Mouse (Mus musculus): Measurements from ENCODE around the gene Mfsd14a. TPM values are rescaled to one million over a fixed set of nuclear protein-coding genes. Genes with fewer than 3 reads are reported as not detected.

Gene Mfsd14a
- total and polyA plus RNA-seq, 3 experiments: 39.2 to 111 (median 45.9) TPM

GRCm38 (mm10) chr3:116640024-116640423 lies 22.5 kb downstream of the Mfsd14a start:
- DNase-seq (ENCODE audit: low read depth, low spot score): peak; percentile 70
- no peaks in the 10 kb centered on the region for H3K27me3 ChIP-seq (ENCODE audit: control insufficient read depth in 1 of 2, insufficient read depth in 2 of 2, low read length in 2 of 2)

GRCm38 (mm10) chr3:116638572-116638971 lies 23.9 kb downstream of the Mfsd14a start:
- H3K4me1 ChIP-seq (ENCODE audit: control insufficient read depth in 1 of 2, insufficient read depth in 2 of 2, low read length in 2 of 2): peaks cover 0 to 8% of the 10 kb centered on the region in 2 experiments; a peak in 3 of 4 replicates
- no peak overlapping the region for H3K9ac ChIP-seq (ENCODE audit: control insufficient read depth, low read depth, low read length, poor library complexity, severe bottlenecking)
- DNase-seq (ENCODE audit: low read depth, low spot score): no peak
- H3K27ac ChIP-seq (ENCODE audit: control insufficient read depth, low read depth, low read length): no peak overlapping the region
- TF ChIP-seq POLR2AphosphoS5 (IDR thresholded peaks at IDR 0.05; ENCODE audit: borderline replicate concordance, low read depth, low read length) (no peak), ZNF384 (IDR thresholded peaks at IDR 0.05; ENCODE audit: low read depth, low read length) (no peak), GABPA (IDR thresholded peaks at IDR 0.05; ENCODE audit: low read depth, low read length) (no peak), MYC (IDR thresholded peaks at IDR 0.05; ENCODE audit: low read depth, low read length) (no peak), MAZ (IDR thresholded peaks at IDR 0.05; ENCODE audit: low read depth, low read length) (no peak), ZC3H11A (IDR thresholded peaks at IDR 0.05; ENCODE audit: low read depth, low read length) (no peak), MEF2A (IDR thresholded peaks at IDR 0.05; ENCODE audit: extremely low read depth, insufficient replicate concordance, low read depth, low read length, poor library complexity, severe bottlenecking) (no peak), ELF1 (IDR thresholded peaks at IDR 0.05; ENCODE audit: low read depth, low read length) (no peak), MAX (IDR thresholded peaks at IDR 0.05; ENCODE audit: low read length) (no peak), MXI1 (IDR thresholded peaks at IDR 0.05; ENCODE audit: low read depth, low read length) (no peak), TAL1 (IDR thresholded peaks at IDR 0.05; ENCODE audit: low read length) (no peak), E2F4 (IDR thresholded peaks at IDR 0.05; ENCODE audit: borderline replicate concordance, low read depth, low read length) (no peak), ETS1 (IDR thresholded peaks at IDR 0.05; ENCODE audit: low read depth, low read length) (no peak), USF2 (IDR thresholded peaks at IDR 0.05; ENCODE audit: borderline replicate concordance in 1 of 2, insufficient read depth in 1 of 2, low read depth in 1 of 2, low read length in 2 of 2) (no peak), EP300 (IDR thresholded peaks at IDR 0.05; ENCODE audit: low read depth in 1 of 2, low read length in 2 of 2) (no peak), USF1 (IDR thresholded peaks at IDR 0.05; ENCODE audit: low read depth, low read length) (no peak), GATA1 (IDR thresholded peaks at IDR 0.05; ENCODE audit: low read depth, low read length) (no peak), RAD21 (IDR thresholded peaks at IDR 0.05; ENCODE audit: low read depth, low read length) (no peak), MYB (IDR thresholded peaks at IDR 0.05; ENCODE audit: low read depth, low read length) (no peak), CHD2 (IDR thresholded peaks at IDR 0.05; ENCODE audit: low read length) (no peak)
- no peak overlapping the region for H3K4me3 ChIP-seq (ENCODE audit: control insufficient read depth in 1 of 2, insufficient read depth in 1 of 2, low read depth in 2 of 2, low read length in 2 of 2)
- peaks cover 15 to 44% of the 10 kb centered on the region in 2 experiments for H3K36me3 ChIP-seq (ENCODE audit: control insufficient read depth in 1 of 2, insufficient read depth in 2 of 2, low read length in 2 of 2)
- H3K9me3 ChIP-seq (replicated peaks; ENCODE audit: insufficient read depth, low read length): no peaks in the 10 kb centered on the region
- no peaks in the 10 kb centered on the region for H3K27me3 ChIP-seq (ENCODE audit: control insufficient read depth in 1 of 2, insufficient read depth in 2 of 2, low read length in 2 of 2)
- H3K79me2 ChIP-seq (ENCODE audit: control insufficient read depth, insufficient read depth, low read length, poor library complexity): no peaks in the 10 kb centered on the region

More at GRCm38 (mm10) chr3:116640024-116640423, 22.5 kb downstream of the Mfsd14a start:
- Histone ChIP-seq H3K4me3 (ENCODE audit: control insufficient read depth in 1 of 2, insufficient read depth in 1 of 2, low read depth in 2 of 2, low read length in 2 of 2) (no peak overlapping the region), H3K9ac (ENCODE audit: control insufficient read depth, low read depth, low read length, poor library complexity, severe bottlenecking) (no peak overlapping the region), H3K9me3 (replicated peaks; ENCODE audit: insufficient read depth, low read length) (no peaks in the 10 kb centered on the region), H3K4me1 (ENCODE audit: control insufficient read depth in 1 of 2, insufficient read depth in 2 of 2, low read length in 2 of 2) (peaks cover 0 to 8% of the 10 kb centered on the region in 2 experiments; a peak in 3 of 4 replicates), H3K36me3 (ENCODE audit: control insufficient read depth in 1 of 2, insufficient read depth in 2 of 2, low read length in 2 of 2) (peaks cover 17 to 42% of the 10 kb centered on the region in 2 experiments), H3K27ac (ENCODE audit: control insufficient read depth, low read depth, low read length) (no peak overlapping the region), H3K79me2 (ENCODE audit: control insufficient read depth, insufficient read depth, low read length, poor library complexity) (no peaks in the 10 kb centered on the region)
- TF ChIP-seq TBP (IDR thresholded peaks at IDR 0.05; ENCODE audit: low read depth, low read length) (no peak), MEF2A (IDR thresholded peaks at IDR 0.05; ENCODE audit: extremely low read depth, insufficient replicate concordance, low read depth, low read length, poor library complexity, severe bottlenecking) (no peak), MXI1 (IDR thresholded peaks at IDR 0.05; ENCODE audit: low read depth, low read length) (no peak), BHLHE40 (IDR thresholded peaks at IDR 0.05; ENCODE audit: borderline replicate concordance, low read depth, low read length) (no peak), POLR2A (IDR thresholded peaks at IDR 0.05; ENCODE audit: control insufficient read depth in 1 of 2, insufficient read depth in 1 of 2, low read depth in 1 of 2, low read length in 2 of 2, poor library complexity in 1 of 2) (no peak), UBTF (IDR thresholded peaks at IDR 0.05; ENCODE audit: borderline replicate concordance, insufficient read depth, low read depth, low read length) (no peak), ZC3H11A (IDR thresholded peaks at IDR 0.05; ENCODE audit: low read depth, low read length) (no peak)

Data from MEL (cell line).